Mouse (Mus musculus) c-Kit-positive CD71-negative TER-119-negative erythroid progenitor cells, embryonic 14.5 days (primary cell): ENCODE data around the gene Mgl2.
"Not testable (repeated sequence)": the region's sequence is repeated elsewhere in the genome, so short reads cannot be mapped to it uniquely, and the experiment has no call there.

Source experiments
- DNase-seq: peaks from one replicate; pipeline ENCODE4 v3.0.0-alpha.2; 2013; ENCODE audit warnings: low read depth

The Mgl2 gene

DNA sequence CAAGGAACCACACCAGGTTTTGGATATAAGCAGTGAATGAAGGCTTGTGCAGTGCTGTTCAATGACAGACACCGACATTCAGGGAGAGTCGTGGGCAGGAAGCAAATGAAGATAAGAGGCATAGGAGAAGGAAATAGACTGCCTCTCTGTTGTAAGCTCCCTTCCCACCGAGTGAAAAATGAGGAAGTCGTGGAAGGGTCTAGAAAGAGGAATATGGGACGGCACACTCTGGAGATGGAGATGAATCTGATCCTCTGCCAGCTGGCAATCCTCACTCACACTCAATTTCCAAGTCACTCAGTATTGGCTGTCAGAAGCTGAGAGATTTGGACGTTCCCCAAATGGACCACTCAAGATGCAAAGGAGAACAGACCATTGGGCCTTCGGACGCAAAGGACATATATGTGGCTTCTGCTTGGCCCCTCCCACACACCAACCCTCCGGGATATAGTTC lies at the start of gene Mgl2:
Gene Mgl2 (plus strand): TSS at position 404 of the 454 bp plus-strand sequence.
- DNase-seq, result no peak

GRCm38 (mm10) chr11:70080803-70081590 lies 49.1 kb upstream of the Mgl2 start:
- DNase-seq, result no peak

DNA sequence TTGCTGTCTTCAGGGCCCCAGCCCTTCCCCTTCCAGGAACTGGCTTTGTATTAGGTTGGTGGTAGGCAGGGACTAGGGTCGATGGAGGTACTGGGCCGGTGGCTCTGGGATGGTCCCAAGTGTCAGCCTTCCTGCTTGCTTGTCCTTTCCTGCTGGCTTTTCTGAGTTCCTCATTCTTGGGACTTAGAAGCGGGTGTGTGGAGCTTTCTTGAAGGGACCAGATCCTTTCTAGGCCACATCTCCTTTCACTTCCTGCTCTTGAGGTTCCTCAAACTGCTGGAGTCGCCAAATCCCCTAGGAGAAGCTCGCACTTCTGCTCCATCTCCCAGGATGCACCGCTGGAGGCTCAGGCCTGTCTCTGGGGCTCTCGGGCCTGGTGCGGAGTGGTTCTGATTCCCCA lies 45.6 kb upstream of the Mgl2 start:
- no peak for DNase-seq

- no peak for DNase-seq
Measured at GRCm38 (mm10) chr11:70091986-70092783, 37.9 kb upstream of the Mgl2 start, which contains the start of gene Asgr2. Gene Asgr2, plus strand, starts transcription at chr11:70092644.

- no peak for DNase-seq
Measured at GRCm38 (mm10) chr11:70097396-70097795, 32.7 kb upstream of the Mgl2 start.

DNA sequence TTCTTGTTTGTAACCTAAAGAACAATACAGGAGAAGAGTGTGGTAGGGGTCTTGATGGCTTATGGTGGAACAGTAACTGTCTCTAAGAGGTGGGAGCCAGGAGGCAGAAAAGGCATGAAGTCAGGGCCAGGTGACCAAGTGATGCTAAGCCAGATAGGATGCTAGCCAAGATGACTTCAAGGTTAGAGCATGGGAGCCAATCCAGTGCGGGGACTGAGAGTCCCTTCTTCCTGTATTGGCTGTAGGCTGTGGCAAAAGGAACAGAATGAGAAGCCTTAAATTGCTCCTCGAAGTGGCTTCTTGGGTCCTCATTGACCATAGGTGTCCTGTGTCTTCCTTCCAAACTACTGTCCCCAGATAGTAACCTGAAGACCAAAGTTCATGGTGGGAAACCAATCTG lies 31.0 kb upstream of the Mgl2 start:
- no peak for DNase-seq

- DNase-seq, result no peak
Measured at GRCm38 (mm10) chr11:70099809-70100208, 30.3 kb upstream of the Mgl2 start.

DNA sequence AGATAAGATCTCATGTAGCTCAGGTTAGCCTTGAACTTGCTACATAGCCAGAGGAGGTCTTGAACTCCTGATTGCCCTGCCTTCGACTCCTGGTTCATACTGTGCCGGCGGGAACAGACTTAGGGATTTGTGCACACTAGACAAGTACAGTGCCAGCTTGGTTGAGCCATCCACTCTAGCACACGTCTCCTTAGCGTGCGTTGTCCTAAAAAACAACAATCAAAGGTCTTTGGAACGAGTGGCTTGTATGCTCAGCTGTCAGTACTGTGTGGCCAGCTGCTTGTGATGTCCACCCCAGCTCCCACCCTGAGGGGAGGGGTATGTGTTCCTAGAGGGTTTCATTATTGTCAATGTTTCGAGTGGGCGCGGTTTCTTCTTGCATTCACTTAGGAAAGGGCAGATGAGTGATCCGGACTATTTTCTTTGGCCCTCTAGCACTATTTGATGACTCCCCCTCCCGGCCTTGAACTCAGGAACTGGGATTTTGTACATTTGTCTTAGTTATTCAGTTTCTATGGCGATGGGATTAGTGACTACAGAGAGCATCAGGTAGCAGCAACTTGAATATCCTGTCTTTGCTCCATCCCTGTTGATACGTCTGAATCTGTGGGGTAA lies 26.3 kb upstream of the Mgl2 start:
- DNase-seq, result no peak

DNA sequence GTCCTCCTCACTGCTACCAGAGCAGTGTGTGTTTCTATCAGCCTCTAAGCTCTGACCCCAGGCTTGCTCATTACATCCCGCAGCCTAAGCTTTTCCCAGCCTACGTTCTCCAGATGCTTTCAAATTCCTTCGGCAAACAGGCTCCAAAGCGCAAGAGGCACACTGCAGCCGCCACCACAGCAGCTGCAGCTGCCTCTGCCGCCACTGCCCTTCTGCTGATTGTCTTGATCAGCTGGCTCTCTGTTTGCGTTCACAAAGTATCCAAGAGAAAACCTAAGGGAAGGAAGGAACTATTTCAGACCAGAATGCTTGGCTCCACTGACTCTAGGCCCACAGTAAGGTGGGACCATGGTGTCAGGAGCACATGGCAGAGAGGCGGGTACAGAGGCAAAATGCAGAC lies 23.0 kb upstream of the Mgl2 start:
- DNase-seq, result no peak

GRCm38 (mm10) chr11:70110146-70110545 lies 20.0 kb upstream of the Mgl2 start:
- DNase-seq, result peak; percentile 36

DNA sequence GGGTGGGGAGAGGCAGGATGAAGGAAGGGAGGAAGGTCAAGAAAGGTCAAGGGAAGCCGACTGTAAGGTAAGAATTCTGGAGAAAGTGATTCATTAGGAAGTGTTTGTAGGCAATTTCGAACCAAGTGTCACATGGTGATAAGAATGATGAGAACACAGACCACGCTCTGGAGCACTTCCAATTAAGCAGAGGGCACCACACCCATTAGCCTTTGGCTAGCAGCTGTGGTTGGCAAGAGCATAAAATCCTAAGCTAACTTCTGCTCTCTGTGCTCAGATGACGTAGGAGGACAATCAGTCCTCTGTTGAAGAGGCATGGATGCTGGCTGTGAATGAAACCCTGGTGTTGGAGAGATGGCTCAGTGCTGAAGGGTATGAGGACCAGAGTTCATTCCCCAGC lies 15.6 kb upstream of the Mgl2 start:
- no peak for DNase-seq

GRCm38 (mm10) chr11:70115901-70116300 lies 14.2 kb upstream of the Mgl2 start:
- no peak for DNase-seq

GRCm38 (mm10) chr11:70135001-70135400 lies 4.9 kb downstream of the Mgl2 start:
- DNase-seq, result not testable (repeated sequence)

- DNase-seq, result not testable (repeated sequence)
Measured at GRCm38 (mm10) chr11:70135925-70136324, 5.8 kb downstream of the Mgl2 start.

- no peak for DNase-seq
Measured at GRCm38 (mm10) chr11:70139171-70139570, 9.0 kb downstream of the Mgl2 start.

DNA sequence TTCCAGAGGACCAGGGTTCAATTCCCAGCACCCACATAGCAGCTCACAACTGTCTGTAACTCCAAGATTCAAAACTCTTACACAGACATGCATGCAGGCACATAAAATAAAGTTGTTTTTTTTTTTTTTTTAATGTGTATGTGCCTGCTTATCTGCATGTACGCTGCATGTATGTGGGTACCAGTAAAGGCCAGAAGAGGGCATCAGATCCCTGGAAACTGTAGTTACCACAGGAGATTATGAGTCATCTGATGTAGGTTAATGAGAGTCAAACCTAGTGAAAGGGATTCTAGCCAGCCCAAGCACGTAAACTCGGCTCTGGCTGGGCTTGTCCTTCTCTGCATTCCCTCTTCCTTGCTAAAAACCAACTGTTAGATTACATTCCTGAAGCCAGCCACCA lies 20.9 kb downstream of the Mgl2 start:
- DNase-seq, result no peak

- DNase-seq, result not testable (repeated sequence)
Measured at GRCm38 (mm10) chr11:70155897-70156296, 25.8 kb downstream of the Mgl2 start, which contains the start of gene Clec10a. Gene Clec10a, plus strand, starts transcription at chr11:70156197.

GRCm38 (mm10) chr11:70162336-70162735 lies 32.2 kb downstream of the Mgl2 start:
- DNase-seq, result no peak

DNA sequence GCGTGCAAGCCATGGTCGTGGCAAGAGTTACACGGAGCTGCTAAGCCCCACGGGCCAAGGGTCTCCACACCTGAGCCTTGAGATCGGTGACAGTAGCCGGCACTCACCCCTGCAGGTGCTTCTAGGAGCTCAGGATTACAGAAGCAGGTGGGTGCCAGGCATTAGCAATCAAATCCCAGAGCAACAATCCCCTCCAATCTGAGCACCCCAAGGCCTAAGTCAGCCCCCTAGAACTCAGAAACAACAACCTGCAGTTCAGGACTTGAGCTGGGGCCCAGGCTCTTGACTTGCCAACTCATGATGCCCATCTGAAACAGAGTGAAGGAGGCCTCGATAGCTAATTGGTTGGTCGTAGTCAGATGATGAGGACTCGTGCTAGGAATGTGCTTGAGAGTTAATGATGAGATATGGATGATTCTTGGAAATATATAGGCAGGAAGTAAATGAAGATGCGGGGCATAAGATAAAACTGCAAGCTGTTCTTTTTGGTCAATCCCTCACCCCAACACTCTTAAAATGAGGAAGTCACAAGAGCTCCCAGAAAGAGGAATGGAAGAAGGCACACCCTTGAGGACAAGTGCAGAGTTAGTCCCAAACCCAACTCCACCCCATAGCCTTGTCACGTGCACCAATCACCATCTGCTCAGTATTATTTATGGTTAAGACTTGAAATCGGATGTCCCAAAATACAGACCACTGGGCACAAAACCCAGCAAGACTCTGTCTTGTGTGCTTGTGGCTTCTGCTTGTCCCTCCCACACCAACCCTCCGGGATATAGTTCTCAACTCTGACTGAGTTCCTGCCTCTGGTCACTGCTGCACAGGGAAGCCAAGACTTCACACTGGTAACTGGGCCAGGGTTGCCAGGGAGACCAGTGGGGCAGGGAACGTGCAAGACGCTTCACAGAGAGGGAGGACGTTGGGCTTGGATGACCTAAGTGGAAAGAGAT lies 36.1 kb downstream of the Mgl2 start:
- DNase-seq, result peak; percentile 31

DNA sequence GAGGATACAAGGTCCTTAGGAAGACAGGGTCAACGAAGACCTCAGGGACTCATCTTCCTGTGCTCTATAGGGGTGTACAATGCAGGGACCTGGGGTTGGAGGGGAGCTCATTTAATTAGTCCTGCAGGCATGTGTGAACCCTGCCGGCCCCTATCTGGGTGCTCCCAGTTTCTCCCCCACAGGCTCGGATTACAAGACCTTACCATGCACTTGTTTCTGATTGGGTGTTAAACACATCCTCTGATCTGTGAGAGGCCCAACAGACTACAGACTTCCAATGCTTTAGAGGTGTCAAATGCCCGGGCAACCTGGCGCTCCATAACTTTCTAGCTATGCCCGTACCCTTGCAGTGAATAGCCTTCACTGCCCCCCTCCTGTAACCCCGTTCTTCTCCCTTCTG lies 38.0 kb downstream of the Mgl2 start:
- DNase-seq, result no peak

- not testable (repeated sequence) for DNase-seq
Measured at GRCm38 (mm10) chr11:70169471-70169870, 39.3 kb downstream of the Mgl2 start.
